Mouse (Mus musculus) left cerebral cortex, postnatal 36 days (tissue): ENCODE data around the gene Bicd2. TPM values are rescaled to one million over a fixed set of nuclear protein-coding genes. Genes with fewer than 3 reads are reported as not detected.

Experiments used
- total RNA-seq, 2 experiments: library from RNA; stranded (reverse); gene quantifications; 2 replicates each; pipeline ENCODE4 v1.2.3; 2021

Gene Bicd2
- total RNA-seq, 2 experiments from 2014 or later, result 45.2 to 55.9 TPM

Other genes with a start within 250 kb of the Bicd2 start
- 100 to 1,000 TPM; 116 to 137 TPM for gene Wnk2, start 193.6 kb upstream of the Bicd2 start, total RNA-seq
- 10 to 100 TPM; 18.6 to 23.9 TPM for gene Ninj1, start 154.1 kb upstream of the Bicd2 start, total RNA-seq
- 10 to 100 TPM; 12.2 to 13.2 TPM for gene Card19, start 125.5 kb upstream of the Bicd2 start, total RNA-seq
- 1 to 10 TPM; 2.4 to 2.7 TPM for gene Susd3, start 92.9 kb upstream of the Bicd2 start, total RNA-seq
- gene Fgd3, start 21.3 kb upstream of the Bicd2 start, total RNA-seq, result 1 to 10 TPM; 6.6 to 7.8 TPM
- 10 to 100 TPM; 13.8 to 17.2 TPM for gene Ippk, start 79.7 kb downstream of the Bicd2 start, total RNA-seq
- 1 to 10 TPM; 1.4 to 1.6 TPM for gene Tes3-ps, start 151.7 kb downstream of the Bicd2 start, total RNA-seq
- 1 to 10 TPM; 2.2 to 2.6 TPM for gene Ecm2, start 163.2 kb downstream of the Bicd2 start, total RNA-seq
- 1 to 10 TPM; 1.1 to 1.3 TPM for gene Aspn, start 202.9 kb downstream of the Bicd2 start, total RNA-seq
- gene Omd, start 240.9 kb downstream of the Bicd2 start, total RNA-seq, result 1 to 10 TPM; 1.4 to 3.1 TPM